Mouse (Mus musculus) limb, embryonic 14.5 days (tissue): ENCODE results near the gene Tbc1d4. TPM values are rescaled to one million over a fixed set of nuclear protein-coding genes. Genes with fewer than 3 reads are reported as not detected.
"Not testable (repeated sequence)": the region's sequence is repeated elsewhere in the genome, so short reads cannot be mapped to it uniquely, and the experiment has no call there.

ENCODE experiments used
- ATAC-seq: fragments of 200-750 bp; cut with Nextera tagmentation; 2 replicates; pipeline ENCODE4 v1.8.0; 2017; ENCODE audit warnings: low read depth, moderate number of reproducible peaks, moderate TSS enrichment; ENCODE audit not compliant: low FRiP score
- DNase-seq: peaks from one replicate; pipeline ENCODE4 v3.0.0-alpha.2; 2015; ENCODE audit warnings: low spot score
- H3K27ac ChIP-seq: fragments of 300-500 bp; sonication (generic); replicated peaks from 2 replicates; pipeline ENCODE4 v1.5.1; 2014; ENCODE audit warnings: low read depth, mild to moderate bottlenecking, low read length, moderate library complexity, mixed read lengths
- H3K27me3 ChIP-seq: fragments of 300-500 bp; sonication (generic); 2 replicates; pipeline ENCODE4 v1.6.1; 2014; ENCODE audit warnings: low read length, mixed read lengths; ENCODE audit not compliant: control insufficient read depth, insufficient read depth
- H3K36me3 ChIP-seq: fragments of 300-500 bp; sonication (generic); 2 replicates; pipeline ENCODE4 v1.6.1; 2014; ENCODE audit warnings: mild to moderate bottlenecking, low read length, moderate library complexity, mixed read lengths; ENCODE audit not compliant: control insufficient read depth, insufficient read depth
- H3K4me1 ChIP-seq: fragments of 300-500 bp; sonication (generic); 2 replicates; pipeline ENCODE4 v1.6.1; 2014; ENCODE audit warnings: antibody characterized with exemption, low read length, mixed read lengths; ENCODE audit not compliant: control insufficient read depth, insufficient read depth
- H3K4me2 ChIP-seq: fragments of 300-500 bp; sonication (generic); replicated peaks from 2 replicates; pipeline ENCODE4 v1.6.1; 2014; ENCODE audit warnings: low read depth, mild to moderate bottlenecking, low read length, moderate library complexity; ENCODE audit not compliant: severe bottlenecking
- H3K4me3 ChIP-seq: fragments of 300-500 bp; sonication (generic); replicated peaks from 2 replicates; pipeline ENCODE4 v1.5.1; 2014; ENCODE audit warnings: low read length
- H3K9ac ChIP-seq: fragments of 300-500 bp; sonication (generic); 2 replicates; pipeline ENCODE4 v1.6.1; 2014; ENCODE audit warnings: mild to moderate bottlenecking, low read depth, low read length, moderate library complexity; ENCODE audit not compliant: severe bottlenecking
- H3K9me3 ChIP-seq: fragments of 300-500 bp; sonication (generic); 2 replicates; pipeline ENCODE4 v1.6.1; 2016; ENCODE audit warnings: low read length; ENCODE audit not compliant: control insufficient read depth
- POLR2A ChIP-seq: fragments of 200-500 bp; IDR thresholded peaks from 2 replicates; pipeline ENCODE4 v1.8.0; 2012; ENCODE audit warnings: inconsistent platforms, mild to moderate bottlenecking, moderate library complexity, borderline replicate concordance; ENCODE audit not compliant: insufficient read depth, insufficient read length; ENCODE audit errors: extremely low read depth
- WGBS: fragments of 180-500 bp; shearing (Covaris S2); extraction: QIAGEN DNeasy Blood & Tissue Kit; methylation state at CpG from one replicate; pipeline ENCODE4 v1.1.7; 2014; 5-methylcytosine and 5-hydroxymethylcytosine counted together
- polyA plus RNA-seq, 2 experiments: library from polyadenylated mRNA; depleted of rRNA in 1 of 2; stranded (reverse) in 1 of 2; unstranded in 1 of 2; fragments of >200 nt; fragmentation: Nextera tagmentation in 1 of 2; extraction: Ambion mirVana in 1 of 2; gene quantifications; 2 replicates each; pipeline versions ENCODE4 v1.2.1 to v1.2.3; 2012 to 2014

The Tbc1d4 gene
- polyA plus RNA-seq, 2 experiments: 11.9 to 12.6 TPM

DNA sequence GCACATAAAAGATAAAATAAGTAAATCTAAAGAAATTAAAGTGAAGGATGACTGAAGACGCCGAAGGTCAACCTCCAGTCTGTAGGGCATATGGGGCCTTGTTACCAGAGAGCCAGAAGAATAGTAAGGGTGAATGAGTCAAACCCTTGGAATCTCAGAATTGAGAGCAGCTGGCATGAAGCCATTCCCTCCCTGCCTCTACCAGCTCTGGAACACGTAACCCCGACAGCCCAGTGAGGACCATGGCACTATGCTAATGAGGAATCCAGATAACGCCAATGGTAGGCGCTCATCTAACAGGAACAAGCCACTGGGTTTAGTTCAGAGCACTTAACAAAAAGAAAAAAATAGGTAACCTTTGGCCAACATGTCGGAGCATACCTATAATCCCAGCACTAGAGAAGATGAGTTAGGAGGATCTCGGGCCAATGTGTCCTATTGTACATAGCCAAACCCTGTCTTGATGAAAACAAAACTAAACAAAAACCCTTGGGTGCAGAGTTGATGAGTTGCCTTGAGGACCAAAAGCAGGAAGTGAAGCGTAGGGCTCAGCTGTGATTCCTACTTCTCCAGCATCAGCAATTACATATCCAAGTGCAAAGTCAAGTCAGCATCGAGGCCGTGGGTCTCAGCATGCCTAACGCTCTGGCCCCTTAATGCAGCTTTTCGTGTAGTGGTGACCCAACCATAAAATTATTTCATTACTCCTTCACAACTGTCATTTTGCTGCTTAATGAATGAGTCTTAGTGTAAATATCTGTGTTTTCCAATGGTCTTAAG lies 13.5 kb downstream of the Tbc1d4 start:
- 88% methylated on average over 13 of the region's 13 CpGs for WGBS
- Histone ChIP-seq H3K9me3 (no peaks in the 10 kb centered on the region), H3K27ac (no peak overlapping the region), H3K36me3 (no peaks in the 10 kb centered on the region), H3K27me3 (no peaks in the 10 kb centered on the region), H3K9ac (no peak overlapping the region), H3K4me1 (no peaks in the 10 kb centered on the region), H3K4me3 (no peak overlapping the region), H3K4me2 (no peak overlapping the region)
- TF ChIP-seq POLR2A: no peak
- no peak for DNase-seq
- ATAC-seq: no peak

GRCm38 (mm10) chr14:101594001-101594400 lies 15.0 kb downstream of the Tbc1d4 start:
- Histone ChIP-seq H3K27me3 (no peaks in the 10 kb centered on the region), H3K4me1 (no peaks in the 10 kb centered on the region), H3K9ac (no peak overlapping the region), H3K4me3 (no peak overlapping the region), H3K4me2 (no peak overlapping the region), H3K36me3 (no peaks in the 10 kb centered on the region), H3K9me3 (no peaks in the 10 kb centered on the region), H3K27ac (no peak overlapping the region)
- ATAC-seq (no peak), DNase-seq (no peak)
- 83% methylated on average over 5 of the region's 5 CpGs for WGBS
- TF ChIP-seq POLR2A: no peak

DNA sequence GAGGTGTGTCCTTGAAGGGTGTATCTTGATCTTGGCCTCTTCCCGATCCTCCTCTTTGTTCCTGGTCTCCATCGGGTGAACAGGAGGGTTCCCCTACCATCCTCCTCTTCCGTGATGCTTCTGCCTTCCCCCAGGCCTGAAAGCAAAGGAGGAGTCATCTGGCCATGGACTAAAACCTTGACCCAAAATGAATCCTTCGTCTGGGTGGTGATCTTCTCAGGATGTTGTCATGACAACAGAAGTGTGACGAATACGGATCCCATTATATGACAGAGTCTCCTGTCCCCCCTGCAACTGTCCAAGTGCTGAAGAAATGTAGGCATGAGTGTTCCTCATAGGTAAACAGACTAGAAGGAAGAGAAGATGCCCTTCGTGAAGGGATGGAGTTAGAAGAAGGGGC lies 15.7 kb downstream of the Tbc1d4 start:
- Histone ChIP-seq H3K27me3 (no peaks in the 10 kb centered on the region), H3K9ac (no peak overlapping the region), H3K36me3 (no peaks in the 10 kb centered on the region), H3K4me2 (no peak overlapping the region), H3K4me1 (no peaks in the 10 kb centered on the region), H3K4me3 (no peak overlapping the region), H3K9me3 (no peaks in the 10 kb centered on the region), H3K27ac (no peak overlapping the region)
- 86% methylated on average over 7 of the region's 7 CpGs for WGBS
- ATAC-seq: no peak
- no peak for TF ChIP-seq POLR2A
- no peak for DNase-seq

DNA sequence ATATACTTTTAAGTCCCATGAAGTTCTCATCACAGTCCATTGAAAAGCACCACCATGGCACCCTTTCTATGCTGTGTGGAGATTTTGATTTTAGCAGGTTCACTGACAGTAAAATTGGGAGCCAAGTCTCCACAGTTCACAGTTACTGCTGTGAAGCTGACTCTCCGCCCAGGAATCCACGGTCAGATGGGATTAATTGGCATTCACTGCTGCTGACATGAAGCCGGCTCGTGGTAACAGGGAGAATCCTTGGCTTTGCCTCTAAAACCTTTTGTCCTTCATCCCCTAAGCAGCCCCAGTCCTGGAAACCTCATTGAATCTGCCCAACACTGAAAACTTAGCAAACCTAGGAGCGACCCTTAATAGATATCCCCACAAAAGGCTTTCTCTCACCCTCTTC lies 17.9 kb downstream of the Tbc1d4 start:
- no peaks in the 10 kb centered on the region for H3K36me3 ChIP-seq
- no peaks in the 10 kb centered on the region for H3K4me1 ChIP-seq
- no peak for ATAC-seq
- TF ChIP-seq POLR2A: no peak
- H3K27me3 ChIP-seq: no peaks in the 10 kb centered on the region
- no peak overlapping the region for H3K4me3 ChIP-seq
- DNase-seq: no peak
- H3K4me2 ChIP-seq: no peak overlapping the region
- no peaks in the 10 kb centered on the region for H3K9me3 ChIP-seq
- H3K9ac ChIP-seq: no peak overlapping the region
- WGBS: 67% methylated on average over 5 of the region's 5 CpGs
- H3K27ac ChIP-seq: no peak overlapping the region

GRCm38 (mm10) chr14:101588209-101588991 lies 20.6 kb downstream of the Tbc1d4 start:
- not testable (repeated sequence) for H3K9me3 ChIP-seq, H3K27me3 ChIP-seq, DNase-seq, H3K27ac ChIP-seq, H3K36me3 ChIP-seq, H3K9ac ChIP-seq, H3K4me1 ChIP-seq, H3K4me3 ChIP-seq, H3K4me2 ChIP-seq, ATAC-seq
- WGBS: 71% methylated on average over 2 of the region's 4 CpGs

DNA sequence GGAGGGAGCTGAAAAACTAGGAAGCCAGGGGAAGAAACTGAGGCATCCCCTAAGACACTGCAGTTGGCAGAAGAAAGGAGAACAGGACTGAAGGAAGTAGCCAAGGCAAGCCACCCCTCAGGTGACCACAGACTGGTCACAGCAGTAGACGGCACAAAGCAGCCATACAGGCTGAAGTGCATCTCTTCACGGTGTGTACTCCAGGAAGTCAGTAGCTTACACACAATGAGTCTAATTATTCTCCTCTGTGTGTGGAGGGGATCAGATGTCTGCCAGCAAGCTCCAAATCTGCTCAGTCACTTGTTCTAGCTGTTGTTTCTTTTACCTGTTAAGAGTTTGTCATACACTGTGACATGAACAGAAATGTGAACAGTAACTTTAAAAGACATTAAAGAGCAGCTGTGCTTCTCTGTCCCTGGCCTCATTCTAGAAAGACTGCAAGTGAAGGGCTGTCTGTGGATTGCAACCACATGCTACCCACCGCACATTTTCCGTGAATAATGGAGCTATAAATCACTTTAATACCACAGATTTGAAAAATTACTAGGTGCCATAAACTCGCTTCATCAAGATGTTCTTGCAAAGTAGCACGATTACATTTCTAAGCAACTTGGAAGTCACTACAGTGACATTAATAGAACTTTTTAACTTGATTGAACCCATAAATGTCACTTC lies 21.5 kb downstream of the Tbc1d4 start:
- H3K4me3 ChIP-seq, H3K27ac ChIP-seq, H3K4me2 ChIP-seq, H3K36me3 ChIP-seq, H3K9me3 ChIP-seq, H3K4me1 ChIP-seq, H3K27me3 ChIP-seq, H3K9ac ChIP-seq: not testable (repeated sequence)
- peak; percentile 50; the same call in 1 of the 2 replicates for ATAC-seq
- WGBS: 10% methylated on average over 4 of the region's 6 CpGs
- DNase-seq: peak; percentile 28
